Mouse (Mus musculus) Muller cell, postnatal 12 days (primary cell): ENCODE results near the gene Vps41.

Experiments
- DNase-seq: peaks from one replicate; pipeline ENCODE4 v3.0.0-alpha.2; 2015; ENCODE audit errors: inconsistent ontology term

Gene Vps41

DNA sequence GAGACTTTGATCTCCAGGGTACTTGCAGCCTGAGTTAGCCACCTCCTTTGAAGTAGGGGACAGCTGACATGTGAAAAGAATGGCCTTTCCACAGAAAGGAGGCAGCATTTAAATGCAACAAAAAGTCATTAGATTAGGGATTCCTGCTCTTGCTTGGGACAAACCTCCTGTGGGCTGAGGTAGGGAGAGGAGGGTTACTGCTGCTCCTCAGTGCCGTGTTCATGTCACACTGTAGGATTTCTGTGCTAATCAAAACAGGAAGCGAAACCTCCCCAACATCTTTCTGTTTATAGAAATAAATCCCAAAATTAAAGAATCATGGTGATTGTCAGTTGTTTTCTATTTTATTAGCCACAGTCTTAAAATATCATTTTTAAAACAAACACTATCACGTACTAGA is 77.4 kb downstream of the Vps41 start:
- DNase-seq, result no peak

GRCm38 (mm10) chr13:18797555-18797954 is 80.5 kb downstream of the Vps41 start:
- no peak for DNase-seq

DNA sequence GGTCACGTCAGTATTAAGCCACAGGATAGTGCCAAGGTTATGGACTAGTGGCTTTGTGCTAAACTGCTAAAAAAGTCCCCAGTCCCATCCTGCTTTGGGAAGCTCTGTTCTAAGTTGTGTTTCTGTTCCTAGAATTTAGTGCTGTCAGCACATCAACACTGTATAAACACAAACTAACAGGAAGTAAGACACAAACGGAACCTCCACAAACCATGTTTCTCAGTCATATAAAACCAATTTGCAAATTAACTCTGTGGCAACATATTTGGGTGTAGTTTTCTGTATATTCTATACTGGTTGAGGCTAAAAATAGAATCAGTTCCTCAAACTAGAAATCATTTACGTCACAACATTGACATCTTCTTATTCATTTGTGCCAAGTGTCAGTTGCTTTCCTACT is 83.3 kb downstream of the Vps41 start:
- DNase-seq, result no peak

- DNase-seq, result no peak
These were observed 92.4 kb downstream of the Vps41 start for GRCm38 (mm10) chr13:18809465-18809864.

DNA sequence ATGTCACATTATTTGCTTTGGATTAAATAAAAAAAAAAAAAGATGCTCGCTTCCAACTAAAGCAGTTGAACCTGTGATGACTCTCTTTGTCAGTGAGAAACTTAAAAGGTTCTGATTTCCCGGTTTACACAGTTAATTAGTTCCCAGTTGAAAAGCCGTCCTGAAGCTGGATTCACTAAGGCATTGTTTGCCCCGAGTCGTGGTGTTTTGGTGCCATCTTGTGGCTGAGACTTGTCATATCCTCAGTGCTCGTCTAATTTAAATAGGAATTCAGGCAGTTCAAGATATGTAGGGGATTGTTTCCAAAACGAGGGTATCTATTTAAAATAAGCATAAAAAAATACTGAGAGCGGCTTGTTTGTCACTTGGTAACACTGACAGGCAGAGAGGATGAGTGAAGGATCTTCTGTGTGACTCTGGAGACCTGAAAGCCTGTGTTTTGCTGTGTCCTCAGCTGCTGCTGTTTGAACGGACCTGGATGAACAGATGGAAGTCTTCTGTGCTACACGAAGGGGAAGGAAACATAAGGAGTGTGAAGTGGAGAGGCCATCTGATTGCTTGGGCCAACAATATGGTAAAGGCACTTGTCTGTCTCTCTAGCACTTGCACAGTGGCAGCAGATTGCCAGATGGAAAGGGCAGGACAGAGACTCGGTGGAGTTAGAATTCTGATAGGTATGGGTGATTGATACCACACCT is 93.0 kb downstream of the Vps41 start:
- peak; percentile 59 for DNase-seq

GRCm38 (mm10) chr13:18824420-18825123 is 107.5 kb downstream of the Vps41 start:
- DNase-seq, result no peak

GRCm38 (mm10) chr13:18827029-18827428 is 109.9 kb downstream of the Vps41 start:
- DNase-seq, result no peak

DNA sequence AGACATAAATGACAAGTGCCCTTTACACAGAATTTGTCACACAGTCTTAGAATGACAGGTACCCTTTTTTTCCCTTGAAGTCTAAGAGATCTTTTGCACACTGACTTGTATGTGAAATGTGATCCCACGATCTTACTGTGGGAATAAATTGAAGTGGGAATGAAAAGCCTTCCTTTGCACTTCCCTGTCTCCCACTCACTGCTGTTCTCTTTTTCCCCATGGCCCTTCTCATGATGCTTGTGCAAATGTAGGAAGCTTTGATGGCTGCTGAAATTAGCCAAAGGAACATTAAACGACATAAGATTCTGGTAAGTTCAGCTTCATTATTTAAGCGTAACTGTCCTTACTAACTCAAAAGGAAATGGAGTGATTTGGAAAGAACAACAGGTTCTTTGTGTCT is 113.4 kb downstream of the Vps41 start:
- no peak for DNase-seq

DNA sequence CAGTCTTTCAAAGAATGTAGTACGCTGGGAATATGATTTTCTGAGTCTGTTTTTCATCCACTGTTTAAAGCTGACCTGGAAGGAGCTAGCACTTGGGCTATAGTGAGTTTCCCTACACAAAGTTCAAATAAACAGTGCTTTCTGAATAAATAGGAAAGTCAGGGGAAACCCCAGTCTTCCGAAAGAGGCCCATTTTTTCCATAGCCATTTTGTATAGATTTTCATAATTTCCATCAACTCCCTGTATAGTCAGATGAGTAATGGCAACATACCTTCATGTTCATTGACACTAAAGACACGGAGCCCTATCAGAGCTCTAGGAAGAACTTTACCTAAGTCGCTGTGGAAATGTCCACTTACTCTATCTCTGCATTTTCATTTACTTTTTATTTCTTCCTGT is 122.1 kb downstream of the Vps41 start:
- DNase-seq, result no peak

GRCm38 (mm10) chr13:18840366-18840765 is 123.3 kb downstream of the Vps41 start:
- no peak for DNase-seq

GRCm38 (mm10) chr13:18841019-18841418 is 123.9 kb downstream of the Vps41 start:
- DNase-seq, result peak; percentile 69

DNA sequence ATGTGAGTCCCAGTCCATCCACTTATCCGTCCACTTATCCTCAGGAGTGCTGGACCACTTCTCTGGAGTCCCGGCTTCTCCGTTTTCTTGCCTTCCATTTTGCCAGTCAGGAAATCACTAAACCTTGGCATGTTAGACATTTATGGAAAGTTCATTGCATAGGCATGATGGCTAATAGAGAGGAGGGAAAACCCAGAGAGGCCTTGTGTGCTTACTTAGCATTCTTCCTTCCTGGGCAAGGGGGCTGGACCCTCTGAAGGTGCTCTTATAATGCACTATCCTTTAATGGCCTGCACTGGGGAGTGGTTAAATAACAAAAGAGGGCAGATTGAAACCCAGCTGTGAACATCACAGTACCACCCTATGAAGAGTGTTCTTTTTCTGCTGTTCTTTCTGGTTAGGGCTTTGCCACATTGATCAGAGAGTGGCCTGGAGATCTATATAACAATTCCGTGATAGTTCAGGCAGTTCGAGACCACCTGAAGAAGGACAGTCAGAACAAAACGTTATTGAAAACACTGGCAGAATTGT is 124.7 kb downstream of the Vps41 start:
- no peak for DNase-seq

DNA sequence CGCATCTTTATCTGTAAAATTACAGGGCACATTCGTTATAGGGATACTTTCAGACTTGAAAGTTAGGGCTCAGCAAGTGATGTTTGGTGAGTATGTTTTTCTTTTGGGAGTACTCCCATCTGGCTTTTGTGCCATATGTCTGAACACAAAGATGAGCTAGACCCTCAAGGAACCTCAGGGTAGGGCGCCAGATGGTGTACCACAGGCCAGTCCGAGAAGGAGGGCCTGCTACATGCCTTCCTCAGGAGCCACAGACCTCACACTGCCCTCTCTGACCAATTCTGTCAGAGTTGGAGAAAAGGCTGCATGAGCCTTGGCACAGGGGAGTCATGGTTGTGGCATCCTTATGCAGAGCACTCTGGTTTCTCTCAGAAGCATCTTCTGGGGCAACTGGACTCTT is 125.5 kb downstream of the Vps41 start:
- DNase-seq, result no peak

- DNase-seq, result no peak
These were observed 126.5 kb downstream of the Vps41 start for GRCm38 (mm10) chr13:18843546-18843945.

DNA sequence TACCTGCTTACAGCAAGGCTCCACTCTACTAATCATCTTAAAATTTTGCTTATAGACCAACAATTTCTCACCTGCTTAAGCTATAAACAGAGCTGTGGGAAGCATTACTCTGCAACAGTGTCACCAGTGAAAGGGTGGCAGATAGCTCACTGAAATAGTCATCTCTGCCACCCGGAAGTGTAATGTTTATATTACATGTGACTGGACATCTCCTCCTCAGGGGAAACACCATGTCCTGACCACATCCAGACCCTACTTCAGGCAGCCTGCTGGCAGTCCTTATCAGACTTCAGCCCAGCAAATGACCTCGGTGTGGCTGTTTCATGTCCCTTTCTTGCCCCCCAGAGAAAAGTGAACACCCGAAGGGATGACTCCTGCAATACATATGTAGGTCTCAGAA is 130.3 kb downstream of the Vps41 start:
- DNase-seq, result no peak

- no peak for DNase-seq
These were observed 132.5 kb downstream of the Vps41 start for GRCm38 (mm10) chr13:18849563-18849962.

DNA sequence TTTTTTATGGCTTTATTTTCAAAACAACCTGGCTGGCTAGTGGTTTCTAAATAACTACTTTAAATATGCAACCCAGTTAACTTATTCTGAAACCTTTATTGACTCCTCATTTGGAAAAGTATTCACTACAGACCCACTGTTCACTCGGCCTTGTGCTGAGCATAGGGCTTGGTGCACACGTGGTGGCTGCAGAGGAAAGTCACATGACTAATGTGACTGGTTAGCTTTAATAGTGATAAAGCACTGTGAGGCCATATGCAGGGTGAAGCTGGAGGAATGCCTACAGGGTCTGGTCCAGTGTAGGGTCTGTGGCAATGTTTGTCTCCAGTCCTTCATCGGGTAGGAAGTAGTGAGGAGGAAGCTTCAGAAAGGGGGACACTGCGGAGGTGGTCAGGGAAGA is 134.1 kb downstream of the Vps41 start:
- no peak for DNase-seq

DNA sequence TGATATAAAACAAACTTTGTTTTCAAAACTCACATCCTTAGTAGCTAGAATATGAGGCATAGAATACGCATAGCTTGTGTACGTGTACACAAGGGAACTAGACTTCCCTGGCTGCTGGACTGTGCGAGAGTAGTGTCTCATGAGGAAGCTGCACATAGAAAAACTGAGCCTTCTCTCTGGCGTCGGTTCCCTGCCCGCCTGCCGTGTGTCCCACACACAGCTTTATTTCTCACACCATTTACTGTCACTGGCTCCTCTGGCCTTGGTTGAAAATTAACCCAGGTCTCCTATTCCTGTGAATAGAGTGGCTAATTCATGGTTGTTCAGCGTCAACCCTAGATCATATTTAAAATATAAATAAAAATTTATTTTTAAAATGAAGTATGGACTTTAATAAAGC is 135.6 kb downstream of the Vps41 start:
- no peak for DNase-seq

DNA sequence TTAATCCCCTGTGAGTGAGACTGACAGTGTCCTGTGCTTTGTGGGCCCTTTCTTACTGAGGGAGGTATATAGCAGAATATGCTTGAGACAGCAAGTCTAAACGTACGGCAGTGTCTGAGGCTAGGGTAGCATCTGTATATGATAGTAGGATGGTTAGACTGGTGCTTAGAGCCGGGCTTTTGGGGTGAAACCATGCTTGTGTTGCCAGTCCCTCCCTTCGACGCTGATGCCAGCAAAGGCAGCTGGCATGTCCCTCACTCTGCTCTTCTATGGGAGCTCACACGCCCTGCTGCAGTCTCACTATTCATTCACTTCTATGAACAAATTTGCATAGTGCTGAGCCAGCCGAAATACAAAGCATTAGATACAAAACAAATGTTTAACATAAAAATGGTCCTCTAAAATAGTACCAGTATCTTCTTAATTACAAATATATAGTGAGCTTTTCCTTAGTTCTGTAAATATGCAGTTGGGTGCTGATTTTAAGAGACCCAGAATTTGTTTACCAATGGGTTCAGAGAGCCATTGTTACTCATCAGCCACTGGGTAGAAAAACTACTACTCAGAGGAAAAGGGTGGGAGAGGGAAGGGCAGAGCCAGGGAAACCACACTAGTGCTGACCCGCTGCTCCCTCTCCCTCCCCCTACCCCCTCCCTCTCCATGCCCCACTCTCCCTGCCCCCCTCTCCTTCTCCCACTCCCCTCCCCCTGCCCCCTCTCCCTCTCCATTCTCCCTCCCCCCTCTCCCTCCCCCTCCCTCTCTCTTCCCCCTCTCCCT is 139.1 kb downstream of the Vps41 start:
- no peak for DNase-seq

GRCm38 (mm10) chr13:18858183-18858582 is 141.1 kb downstream of the Vps41 start:
- DNase-seq, result no peak

GRCm38 (mm10) chr13:18859389-18859788 is 142.3 kb downstream of the Vps41 start:
- no peak for DNase-seq

- DNase-seq, result peak; percentile 71
These were observed 151.0 kb downstream of the Vps41 start for GRCm38 (mm10) chr13:18868030-18868490.
